Mouse (Mus musculus) G1E (cell line): ENCODE measurements around the gene Il18rap.

ENCODE experiments used
- CTCF ChIP-seq: IDR thresholded peaks from 2 replicates; pipeline ENCODE4 v1.5.1; 2012; ENCODE audit warnings: low read depth, low read length, inconsistent platforms, mixed read lengths
- GATA1 ChIP-seq: IDR thresholded peaks from 2 replicates; pipeline ENCODE4 v1.6.1; 2012; ENCODE audit warnings: borderline replicate concordance, low read length, inconsistent platforms, mixed read lengths
- GATA2 ChIP-seq: IDR thresholded peaks from 2 replicates; pipeline ENCODE4 v1.6.1; 2012; ENCODE audit warnings: low read depth, low read length, inconsistent platforms, borderline replicate concordance
- POLR2AphosphoS5 ChIP-seq: IDR thresholded peaks from 2 replicates; pipeline ENCODE4 v1.6.1; 2012; ENCODE audit warnings: low read depth, low read length, inconsistent platforms; ENCODE audit not compliant: insufficient replicate concordance

DNA sequence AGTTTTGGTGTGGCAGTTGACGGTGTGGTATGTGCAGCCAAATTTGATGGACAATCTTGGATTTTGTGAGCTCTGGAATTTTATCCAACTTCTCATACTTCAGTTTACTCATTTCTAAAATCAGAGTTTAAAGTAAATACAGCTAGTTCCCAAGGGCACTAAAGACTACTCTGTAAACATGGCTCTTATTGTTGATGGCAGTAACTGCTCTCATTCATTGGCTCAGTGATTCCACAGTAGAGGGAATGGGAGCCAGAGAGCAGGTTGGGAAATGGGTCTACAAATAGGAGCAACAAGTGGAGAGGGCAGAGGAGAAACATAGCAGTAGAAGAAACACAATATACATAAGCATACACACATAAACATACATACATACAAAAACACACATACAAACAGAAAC lies 15.5 kb upstream of the Il18rap start:
- TF ChIP-seq GATA2 (no peak), CTCF (no peak), GATA1 (no peak), POLR2AphosphoS5 (no peak)
